Mouse (Mus musculus) left cerebral cortex, adult 18-20 months (tissue): Measurements from ENCODE around the gene Shank2. TPM values are rescaled to one million over a fixed set of nuclear protein-coding genes. Genes with fewer than 3 reads are reported as not detected.

ENCODE experiments used
- DNase-seq, 2 experiments: peaks; one replicate each; pipeline ENCODE4 v3.0.0; 2021 to 2022; ENCODE audit warnings: low spot score in 2 of 2, mixed read lengths in 1 of 2
- total RNA-seq, 2 experiments: library from RNA; stranded (reverse); gene quantifications; 2 replicates each; pipeline ENCODE4 v1.2.3; 2021

Shank2 gene
- total RNA-seq, 2 experiments from 2014 or later: 124 to 128 TPM

DNA sequence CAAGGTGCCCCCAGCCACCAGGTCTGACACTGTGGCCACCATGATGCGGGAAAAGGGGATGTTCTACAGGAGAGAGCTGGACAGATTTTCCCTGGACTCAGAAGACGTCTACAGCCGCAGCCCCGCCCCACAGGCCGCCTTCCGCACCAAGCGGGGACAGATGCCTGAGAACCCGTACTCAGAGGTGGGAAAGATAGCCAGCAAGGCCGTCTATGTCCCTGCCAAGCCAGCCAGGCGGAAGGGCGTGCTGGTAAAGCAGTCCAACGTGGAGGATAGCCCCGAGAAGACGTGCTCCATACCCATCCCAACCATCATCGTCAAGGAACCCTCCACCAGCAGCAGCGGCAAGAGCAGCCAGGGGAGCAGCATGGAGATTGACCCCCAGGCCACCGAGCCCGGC is 408.0 kb downstream of the Shank2 start:
- DNase-seq: no peak

- DNase-seq: no peak
Measured at GRCm38 (mm10) chr7:144411967-144412906, 410.5 kb downstream of the Shank2 start.

DNA sequence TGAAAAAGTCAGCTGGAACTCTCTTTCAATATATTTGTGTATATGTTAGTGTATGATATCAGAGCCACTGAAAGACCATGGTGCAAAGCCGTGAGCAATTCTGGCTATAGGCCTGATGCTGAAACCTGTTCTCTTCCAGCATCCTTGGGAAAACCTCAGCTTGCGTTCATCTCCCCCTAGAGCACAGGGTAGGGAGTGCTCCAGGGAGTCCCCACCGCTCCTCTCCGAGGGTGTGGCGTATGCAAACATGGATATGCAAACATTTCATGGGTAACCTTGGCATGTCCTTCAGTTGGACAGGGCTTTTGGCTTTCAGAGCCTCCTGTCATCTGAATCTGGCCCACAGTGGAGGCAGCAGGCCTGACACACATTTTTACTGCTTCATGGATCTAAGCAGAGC is 412.9 kb downstream of the Shank2 start:
- DNase-seq: no peak

DNA sequence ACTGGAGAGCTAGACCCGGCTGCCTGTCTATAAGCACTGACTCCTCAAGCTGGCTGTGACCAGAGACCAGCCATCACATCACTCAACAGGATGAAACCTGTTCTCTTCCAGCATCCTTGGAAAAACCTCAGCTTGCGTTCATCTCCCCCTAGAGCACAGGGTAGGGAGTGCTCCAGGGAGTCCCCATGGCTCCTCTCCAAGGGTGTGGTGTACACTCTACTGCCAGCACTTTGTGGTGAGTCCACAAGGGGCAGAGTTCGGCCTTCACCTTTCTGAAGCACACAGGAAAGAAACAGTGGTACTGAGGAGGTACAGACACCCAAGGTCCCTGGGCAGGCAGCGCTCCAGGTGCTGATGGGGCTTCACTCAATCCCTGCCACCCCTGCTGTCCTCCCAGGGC is 414.1 kb downstream of the Shank2 start:
- no peak for DNase-seq

- DNase-seq: no peak
Measured at GRCm38 (mm10) chr7:144417234-144417633, 415.5 kb downstream of the Shank2 start.

GRCm38 (mm10) chr7:144417644-144418343 is 416.1 kb downstream of the Shank2 start:
- peak; percentile 85 to 88 for DNase-seq

DNA sequence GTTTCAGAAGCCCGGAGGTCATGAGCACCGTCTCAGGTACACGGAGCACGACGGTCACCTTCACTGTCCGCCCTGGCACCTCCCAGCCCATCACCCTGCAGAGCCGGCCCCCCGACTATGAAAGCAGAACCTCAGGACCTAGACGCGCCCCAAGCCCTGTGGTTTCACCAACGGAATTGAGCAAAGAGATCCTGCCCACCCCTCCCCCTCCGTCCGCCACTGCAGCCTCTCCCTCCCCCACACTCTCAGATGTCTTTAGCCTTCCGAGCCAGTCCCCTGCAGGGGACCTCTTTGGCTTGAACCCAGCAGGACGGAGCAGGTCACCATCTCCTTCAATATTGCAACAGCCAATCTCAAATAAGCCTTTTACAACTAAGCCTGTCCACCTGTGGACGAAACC is 418.8 kb downstream of the Shank2 start:
- no peak for DNase-seq

- no peak for DNase-seq
Measured at GRCm38 (mm10) chr7:144421478-144421877, 419.8 kb downstream of the Shank2 start.

DNA sequence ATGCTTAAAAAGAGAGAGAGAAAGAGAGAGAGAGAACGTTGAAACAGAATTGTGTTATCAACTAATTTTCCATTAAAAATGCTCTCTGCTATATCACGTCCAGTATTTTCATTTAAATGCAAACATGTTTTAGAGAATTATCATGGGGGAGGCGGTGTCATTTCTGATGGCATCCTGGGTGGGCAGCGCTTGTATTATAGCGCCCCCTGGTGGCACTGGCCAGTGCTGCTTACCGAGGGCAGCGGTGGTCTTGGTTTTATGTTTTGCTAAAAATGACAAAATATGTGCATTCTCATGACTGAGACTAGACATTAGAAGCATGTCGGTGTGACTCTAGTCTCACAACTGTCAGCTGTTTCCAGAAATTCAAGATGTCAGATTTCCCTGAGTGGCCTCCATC is 424.2 kb downstream of the Shank2 start:
- DNase-seq: peak; percentile 74 to 75

DNA sequence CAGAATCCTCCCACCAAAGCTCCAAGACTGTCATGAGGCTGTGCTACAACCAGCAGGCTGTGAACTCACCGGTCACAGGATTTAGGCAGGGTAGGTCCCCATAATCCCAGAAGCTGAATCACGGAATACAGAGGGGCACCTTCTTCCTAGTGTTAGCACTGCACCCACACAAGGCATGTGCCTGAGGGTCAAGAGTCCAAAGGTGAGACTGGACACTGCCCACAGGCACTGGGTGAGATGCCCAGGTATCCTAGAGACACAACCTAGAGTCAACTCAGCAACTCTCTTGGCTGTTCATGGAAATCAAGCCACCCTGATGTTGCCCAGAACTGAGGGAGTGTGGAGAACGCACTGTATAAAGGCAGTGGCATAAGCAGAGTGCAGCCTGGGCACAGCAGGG is 424.9 kb downstream of the Shank2 start:
- no peak for DNase-seq

DNA sequence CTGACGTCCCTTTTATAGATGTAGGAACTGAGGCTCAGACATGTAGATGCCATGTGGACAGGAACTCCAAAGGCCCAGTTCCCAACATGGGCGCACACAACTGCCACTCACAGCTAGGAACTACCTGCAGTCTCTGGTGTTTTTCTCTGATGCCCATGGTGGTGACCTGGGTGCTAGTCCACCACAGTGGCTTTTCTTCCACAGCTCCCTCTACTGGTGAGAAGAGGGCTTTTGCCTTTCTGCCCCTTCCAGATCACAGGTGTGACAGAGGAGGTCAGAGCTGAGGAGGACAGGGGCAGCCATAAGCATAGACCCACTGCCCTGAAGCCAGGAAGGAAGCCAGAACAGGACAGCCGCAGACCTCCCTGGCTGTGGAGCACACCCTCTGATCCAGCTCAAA is 425.7 kb downstream of the Shank2 start:
- no peak for DNase-seq

DNA sequence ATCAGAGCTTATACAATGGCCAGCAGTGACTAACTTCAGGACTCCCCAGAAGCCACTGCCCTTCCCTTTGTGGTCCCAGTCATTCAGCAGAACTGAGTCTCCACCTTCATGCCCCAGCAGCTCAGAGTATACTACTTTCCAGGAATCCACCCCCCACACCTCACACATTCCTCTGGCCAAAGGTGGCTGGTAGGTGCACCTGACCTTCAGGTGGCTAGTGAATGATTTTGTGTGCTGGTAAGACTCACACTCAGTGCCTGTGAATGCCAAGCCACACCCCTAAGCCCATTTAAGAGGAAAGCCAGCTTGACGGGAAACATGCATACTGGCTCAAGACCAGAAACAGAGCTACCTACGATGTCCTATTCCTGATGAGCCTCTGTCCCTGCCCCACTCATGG is 431.2 kb downstream of the Shank2 start:
- DNase-seq: no peak

DNA sequence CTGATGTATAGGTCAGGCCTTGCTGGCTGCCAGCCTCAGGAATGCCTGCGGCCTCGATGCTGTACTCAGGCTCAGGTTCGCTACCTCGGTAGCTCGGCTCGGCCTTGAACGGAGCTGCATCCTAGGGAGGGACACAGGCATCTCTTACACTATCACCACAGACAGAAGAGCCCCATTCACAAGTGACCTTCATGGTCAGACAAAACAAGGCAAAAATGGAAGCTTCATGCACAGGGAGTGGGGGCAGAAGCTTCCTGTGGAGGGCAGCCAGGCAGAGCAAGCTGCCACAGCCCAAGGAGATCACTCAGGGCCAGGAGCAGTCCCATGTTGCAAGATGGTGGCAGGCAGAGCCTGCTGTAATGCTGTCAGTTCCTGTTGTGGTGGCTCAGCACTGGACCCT is 437.1 kb downstream of the Shank2 start:
- no peak for DNase-seq

GRCm38 (mm10) chr7:144441466-144441865 is 439.7 kb downstream of the Shank2 start:
- peak; percentile 31 to 52 for DNase-seq

- DNase-seq: no peak
Measured at GRCm38 (mm10) chr7:144441976-144442375, 440.2 kb downstream of the Shank2 start.

GRCm38 (mm10) chr7:144444788-144445187 is 443.1 kb downstream of the Shank2 start:
- no peak for DNase-seq

- no peak for DNase-seq
Measured at GRCm38 (mm10) chr7:144447146-144447545, 445.4 kb downstream of the Shank2 start.

DNA sequence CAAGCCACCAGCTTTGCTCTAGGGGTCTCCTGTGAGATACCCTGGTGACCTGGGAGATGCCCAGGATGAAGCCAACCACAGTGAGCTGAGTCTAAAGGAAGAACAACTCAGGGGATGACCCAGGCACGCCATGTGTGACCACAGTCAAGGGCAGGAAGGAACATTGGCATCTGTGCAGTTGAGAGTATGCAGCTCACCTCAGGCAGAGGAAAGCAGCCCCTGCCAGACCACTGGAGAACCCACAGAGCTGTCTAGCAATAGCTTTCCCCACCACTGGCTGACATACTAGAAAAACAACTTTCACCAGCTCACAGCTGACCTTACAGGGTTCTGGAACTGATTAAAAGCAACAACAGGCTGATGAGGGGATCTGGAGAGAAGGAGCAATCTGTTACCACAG is 446.5 kb downstream of the Shank2 start:
- no peak for DNase-seq

GRCm38 (mm10) chr7:144449637-144450570 is 448.2 kb downstream of the Shank2 start:
- DNase-seq: peak; percentile 64 to 77

DNA sequence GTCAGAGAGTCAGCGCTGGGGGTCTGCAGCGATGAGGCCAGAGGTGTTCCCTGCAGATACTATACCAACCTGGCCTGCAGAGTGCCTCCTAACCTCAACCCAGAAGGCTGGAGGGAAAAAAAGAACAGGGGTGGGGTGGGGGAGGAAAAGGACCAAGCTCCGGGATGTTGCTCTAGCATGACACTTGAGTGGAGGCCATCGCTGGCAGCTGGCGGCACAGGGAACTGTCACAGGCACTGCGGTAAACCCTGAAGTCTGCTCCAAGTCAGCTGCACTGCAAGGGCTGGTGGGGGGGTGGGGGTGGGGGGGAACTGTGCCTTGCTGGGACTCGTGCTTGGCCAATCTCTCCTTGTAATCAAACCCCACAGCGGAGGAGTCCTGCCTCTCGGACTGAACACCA is 448.9 kb downstream of the Shank2 start:
- DNase-seq: no peak

DNA sequence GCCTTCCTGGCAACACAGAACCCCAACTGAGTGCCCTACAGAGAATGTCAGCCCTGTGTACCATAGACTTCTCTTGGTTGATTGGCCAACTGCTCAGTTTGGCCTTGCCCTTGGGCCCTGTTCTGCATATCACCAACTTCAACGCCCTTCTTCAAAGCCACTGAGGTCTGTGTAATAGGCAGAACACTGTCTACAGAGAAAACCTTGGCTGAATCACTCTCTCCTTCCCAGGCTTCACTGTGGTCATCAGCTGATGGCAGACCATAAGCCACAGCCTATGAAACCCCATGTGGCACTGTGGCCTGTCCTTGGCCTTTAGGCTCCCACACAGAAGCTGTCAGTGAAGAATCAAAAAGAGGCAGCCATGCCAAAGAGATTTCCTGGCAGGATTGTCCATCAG is 457.2 kb downstream of the Shank2 start:
- no peak for DNase-seq
